Mouse (Mus musculus) CH12.LX (cell line): ENCODE measurements around the gene G2e3. TPM values are rescaled to one million over a fixed set of nuclear protein-coding genes. Genes with fewer than 3 reads are reported as not detected.

Experiments
- DNase-seq: peaks from one replicate; pipeline ENCODE4 v3.0.0-alpha.2; 2013; ENCODE audit errors: extremely low read depth
- H3K27ac ChIP-seq: 2 replicates; pipeline ENCODE4 v1.5.1; 2012; ENCODE audit warnings: low read depth, mild to moderate bottlenecking, control low read depth, moderate library complexity; ENCODE audit not compliant: insufficient read depth
- H3K27me3 ChIP-seq: replicated peaks from 2 replicates; pipeline ENCODE3; 2012; ENCODE audit warnings: inconsistent platforms
- H3K36me3 ChIP-seq, 2 experiments: replicated peaks in 1 of 2; 2 replicates each; pipeline versions ENCODE3 to v1.6.1; 2012; ENCODE audit warnings: inconsistent platforms in 1 of 2, low read length in 1 of 2, mild to moderate bottlenecking in 1 of 2, mixed read lengths in 1 of 2, moderate library complexity in 1 of 2; ENCODE audit not compliant: control insufficient read depth in 1 of 2, insufficient read depth in 1 of 2
- H3K4me1 ChIP-seq, 2 experiments: 2 replicates each; pipeline ENCODE4 v1.6.1; 2012; ENCODE audit warnings: inconsistent platforms in 1 of 2, moderate library complexity in 1 of 2; ENCODE audit not compliant: insufficient read depth in 2 of 2, control insufficient read depth in 1 of 2
- H3K4me2 ChIP-seq: 2 replicates; pipeline ENCODE4 v1.6.1; 2012; ENCODE audit warnings: low read depth, mild to moderate bottlenecking, control low read depth; ENCODE audit not compliant: poor library complexity, insufficient read depth, severe bottlenecking
- H3K4me3 ChIP-seq, 3 experiments: fragments of 150-350 bp in 1 of 3; sonication (generic) in 1 of 3; replicated peaks in 1 of 3; 2 replicates each; pipeline versions ENCODE3 to v1.5.1; 2011 to 2012; ENCODE audit warnings: low read depth in 2 of 3, low read length in 2 of 3, mild to moderate bottlenecking in 2 of 3, moderate library complexity in 2 of 3, control low read depth in 1 of 3, improper control_type of control experiment in 1 of 3, inconsistent platforms in 1 of 3, mixed read lengths in 1 of 3; ENCODE audit not compliant: poor library complexity in 1 of 3
- H3K79me2 ChIP-seq: replicated peaks from 2 replicates; pipeline ENCODE4 v1.6.1; 2012; ENCODE audit warnings: mild to moderate bottlenecking, moderate library complexity; ENCODE audit not compliant: control insufficient read depth, poor library complexity, insufficient read depth, severe bottlenecking; ENCODE audit errors: extremely low read depth
- H3K9ac ChIP-seq: 2 replicates; pipeline ENCODE4 v1.6.1; 2012; ENCODE audit warnings: low read depth, mild to moderate bottlenecking, control low read depth, moderate library complexity; ENCODE audit not compliant: insufficient read depth
- H3K9me3 ChIP-seq: replicated peaks from 2 replicates; pipeline ENCODE3; 2012; ENCODE audit warnings: low read length, inconsistent platforms, mixed read lengths
- BHLHE40 ChIP-seq: IDR thresholded peaks from 2 replicates; pipeline ENCODE4 v1.6.1; 2011; ENCODE audit warnings: mild to moderate bottlenecking, low read depth, low read length, improper control_type of control experiment
- CHD1 ChIP-seq: IDR thresholded peaks from 2 replicates; pipeline ENCODE4 v1.6.1; 2012; ENCODE audit warnings: low read depth, low read length, improper control_type of control experiment, inconsistent platforms
- E2F4 ChIP-seq: IDR thresholded peaks from 2 replicates; pipeline ENCODE4 v1.6.1; 2011; ENCODE audit warnings: low read depth, low read length, improper control_type of control experiment; ENCODE audit not compliant: insufficient replicate concordance
- EP300 ChIP-seq: IDR thresholded peaks from 2 replicates; pipeline ENCODE4 v1.6.1; 2011; ENCODE audit warnings: low read length, improper control_type of control experiment
- ETS1 ChIP-seq: conservative IDR thresholded peaks from 2 replicates; pipeline ENCODE4 v1.6.1; 2012; ENCODE audit warnings: low read depth, mild to moderate bottlenecking, inconsistent platforms, low read length, improper control_type of control experiment, moderate library complexity
- GABPA ChIP-seq: IDR thresholded peaks from 2 replicates; pipeline ENCODE4 v1.6.1; 2012; ENCODE audit warnings: low read depth, low read length, improper control_type of control experiment, inconsistent platforms; ENCODE audit not compliant: insufficient replicate concordance
- IRF4 ChIP-seq: IDR thresholded peaks from 2 replicates; pipeline ENCODE4 v1.6.1; 2014; ENCODE audit warnings: low read depth, mild to moderate bottlenecking, inconsistent platforms, low read length, improper control_type of control experiment
- MEF2A ChIP-seq: IDR thresholded peaks from 2 replicates; pipeline ENCODE4 v1.6.1; 2014; ENCODE audit warnings: low read depth, mild to moderate bottlenecking, inconsistent platforms, low read length, improper control_type of control experiment, borderline replicate concordance
- MXI1 ChIP-seq: IDR thresholded peaks from 2 replicates; pipeline ENCODE4 v1.6.1; 2011; ENCODE audit warnings: mild to moderate bottlenecking, low read depth, low read length, improper control_type of control experiment
- POLR2A ChIP-seq: IDR thresholded peaks from 2 replicates; pipeline ENCODE4 v1.6.1; 2011; ENCODE audit warnings: low read depth, mild to moderate bottlenecking, improper control_type of control experiment, low read length
- POLR2AphosphoS2 ChIP-seq: IDR thresholded peaks from 2 replicates; pipeline ENCODE4 v1.6.1; 2011; ENCODE audit warnings: low read depth, low read length, improper control_type of control experiment
- RAD21 ChIP-seq: IDR thresholded peaks from 2 replicates; pipeline ENCODE4 v1.6.1; 2011; ENCODE audit warnings: low read depth, mild to moderate bottlenecking, low read length, improper control_type of control experiment, moderate library complexity
- RCOR1 ChIP-seq: conservative IDR thresholded peaks from 2 replicates; pipeline ENCODE4 v1.6.1; 2012; ENCODE audit warnings: low read depth, mild to moderate bottlenecking, inconsistent platforms, low read length, improper control_type of control experiment
- UBTF ChIP-seq: IDR thresholded peaks from 2 replicates; pipeline ENCODE4 v1.6.1; 2012; ENCODE audit warnings: low read depth, mild to moderate bottlenecking, inconsistent platforms, low read length, improper control_type of control experiment, moderate library complexity
- USF1 ChIP-seq: IDR thresholded peaks from 2 replicates; pipeline ENCODE4 v1.6.1; 2014; ENCODE audit warnings: low read depth, mild to moderate bottlenecking, inconsistent platforms, low read length, improper control_type of control experiment
- ZMIZ1 ChIP-seq: IDR thresholded peaks from 2 replicates; pipeline ENCODE4 v1.6.1; 2012; ENCODE audit warnings: low read depth, mild to moderate bottlenecking, inconsistent platforms, low read length, improper control_type of control experiment
- ZNF384 ChIP-seq: IDR thresholded peaks from 2 replicates; pipeline ENCODE4 v1.6.1; 2012; ENCODE audit warnings: low read depth, low read length, improper control_type of control experiment, inconsistent platforms
- dilution Hi-C: fragments of 300-500 bp; cut with MboI; formaldehyde crosslinking; loops from 2 replicates; pipeline ENCODE4 v1.14.3; 2020; ENCODE audit warnings: low sequenced_read_pairs; ENCODE audit not compliant: extremely low pct_unique_long_range_greater_than_20kb, extremely low pct_ligation_motif_present
- in situ Hi-C: fragments of 300-500 bp; cut with MboI; formaldehyde crosslinking; loops from 3 replicates; pipeline ENCODE4 v1.14.3; 2019; ENCODE audit warnings: low sequenced_read_pairs, low pct_ligation_motif_present, low pct_unique_long_range_greater_than_20kb, mixed read lengths
- polyA plus RNA-seq: library from polyadenylated mRNA; unstranded; fragments of >175 nt; gene quantifications from 2 replicates; pipeline ENCODE4 v1.2.1, GENCODE M21; 2012; ENCODE audit warnings: low read depth; ENCODE audit not compliant: insufficient read length
- total RNA-seq, 2 experiments: library from RNA; depleted of rRNA; stranded (reverse); fragments of 300-350 nt in 1 of 2; fragments of >200 nt in 1 of 2; gene quantifications; 2 replicates each; pipeline ENCODE4 v1.2.3; 2012 to 2014

The G2e3 gene
- total and polyA plus RNA-seq, 3 experiments, result 13.7 to 33.3 (median 15.2) TPM

- no peak for DNase-seq
- in situ Hi-C loops (no loop called here), dilution Hi-C loops (no loop called here)
- Histone ChIP-seq H3K36me3 (peaks cover 44 to 88% of the 10 kb centered on the region in 2 experiments), H3K27ac (no peak overlapping the region), H3K9me3 (no peaks in the 10 kb centered on the region), H3K27me3 (no peaks in the 10 kb centered on the region), H3K4me1 (no peaks in the 10 kb centered on the region), H3K4me3 (no peak overlapping the region), H3K79me2 (peaks cover 5% of the 10 kb centered on the region), H3K4me2 (no peak overlapping the region), H3K9ac (no peak overlapping the region)
- TF ChIP-seq MXI1 (no peak), EP300 (no peak), POLR2AphosphoS2 (no peak), ZNF384 (no peak), ZMIZ1 (no peak), USF1 (no peak), UBTF (no peak), BHLHE40 (no peak), RCOR1 (no peak), GABPA (no peak), E2F4 (no peak), RAD21 (no peak), POLR2A (no peak), ETS1 (no peak)
Observed at GRCm38 (mm10) chr12:51361294-51361693, 13.4 kb downstream of the G2e3 start.

GRCm38 (mm10) chr12:51362898-51363297 lies 15.0 kb downstream of the G2e3 start:
- no peaks in the 10 kb centered on the region for H3K27me3 ChIP-seq
- no peak for TF ChIP-seq EP300
- no peak for TF ChIP-seq MEF2A
- TF ChIP-seq IRF4, result no peak
- no peak for TF ChIP-seq CHD1
- TF ChIP-seq USF1, result no peak
- TF ChIP-seq, all 38 proteins: peak for 0
- in situ Hi-C loops (no loop called here), dilution Hi-C loops (no loop called here)
- no peak for DNase-seq
- H3K4me2 ChIP-seq, result no peak overlapping the region
- no peak overlapping the region for H3K27ac ChIP-seq
- H3K4me3 ChIP-seq, result no peak overlapping the region
- no peaks in the 10 kb centered on the region for H3K9me3 ChIP-seq
- H3K4me1 ChIP-seq, result no peaks in the 10 kb centered on the region
- H3K9ac ChIP-seq, result no peak overlapping the region
- H3K79me2 ChIP-seq, result peaks cover 4% of the 10 kb centered on the region
- H3K36me3 ChIP-seq, result peaks cover 44 to 88% of the 10 kb centered on the region in 2 experiments
